Mouse (Mus musculus) embryonic fibroblast, embryonic 13.5 days (primary cell): Measurements from ENCODE around the gene Selenoi. TPM values are rescaled to one million over a fixed set of nuclear protein-coding genes. Genes with fewer than 3 reads are reported as not detected.
A peak's percentile ranks its signal among the peaks of the same experiment; 100 is the strongest.

ENCODE experiments used
- H3K27ac ChIP-seq: 2 replicates; pipeline ENCODE4 v1.5.1; 2012; ENCODE audit warnings: low read length, control low read depth, inconsistent platforms; ENCODE audit not compliant: insufficient read depth
- H3K4me1 ChIP-seq: 2 replicates; pipeline ENCODE4 v1.6.1; 2011; ENCODE audit warnings: low read length; ENCODE audit not compliant: control insufficient read depth, insufficient read depth
- H3K4me3 ChIP-seq: 2 replicates; pipeline ENCODE4 v1.5.1; 2011; ENCODE audit warnings: mild to moderate bottlenecking, control low read depth, low read length; ENCODE audit not compliant: insufficient read depth
- CTCF ChIP-seq: IDR thresholded peaks from 2 replicates; pipeline ENCODE4 v1.5.1; 2011; ENCODE audit warnings: mild to moderate bottlenecking, control low read depth, low read length, moderate library complexity, borderline replicate concordance; ENCODE audit not compliant: insufficient read depth
- POLR2A ChIP-seq: IDR thresholded peaks from 2 replicates; pipeline ENCODE4 v1.6.1; 2011; ENCODE audit warnings: low read depth, mild to moderate bottlenecking, control low read depth, low read length, moderate library complexity
- polyA plus RNA-seq: library from polyadenylated mRNA; stranded (reverse); fragments of >200 nt; gene quantifications from 2 replicates; pipeline ENCODE4 v1.2.4, GENCODE M21; 2011; ENCODE audit warnings: low read depth; ENCODE audit not compliant: missing spikeins, insufficient read length

Selenoi gene
- polyA plus RNA-seq: 62.4 and 65.2 TPM in 2 replicates

GRCm38 (mm10) chr5:30232271-30232971, at the start of gene Selenoi:
Gene Selenoi, plus strand, starts transcription at chr5:30232581.
- peak; percentile 17; the same call in 1 of the 2 replicates for TF ChIP-seq CTCF
- peak; percentile 98 for TF ChIP-seq POLR2A
- Histone ChIP-seq H3K4me3 (peak within 1 kb of the TSS; percentile 96), H3K4me1 (peaks cover 2% of the 10 kb centered on the region; the same call in 1 of the 2 replicates), H3K27ac (peak within 1 kb of the TSS; percentile 46)

DNA sequence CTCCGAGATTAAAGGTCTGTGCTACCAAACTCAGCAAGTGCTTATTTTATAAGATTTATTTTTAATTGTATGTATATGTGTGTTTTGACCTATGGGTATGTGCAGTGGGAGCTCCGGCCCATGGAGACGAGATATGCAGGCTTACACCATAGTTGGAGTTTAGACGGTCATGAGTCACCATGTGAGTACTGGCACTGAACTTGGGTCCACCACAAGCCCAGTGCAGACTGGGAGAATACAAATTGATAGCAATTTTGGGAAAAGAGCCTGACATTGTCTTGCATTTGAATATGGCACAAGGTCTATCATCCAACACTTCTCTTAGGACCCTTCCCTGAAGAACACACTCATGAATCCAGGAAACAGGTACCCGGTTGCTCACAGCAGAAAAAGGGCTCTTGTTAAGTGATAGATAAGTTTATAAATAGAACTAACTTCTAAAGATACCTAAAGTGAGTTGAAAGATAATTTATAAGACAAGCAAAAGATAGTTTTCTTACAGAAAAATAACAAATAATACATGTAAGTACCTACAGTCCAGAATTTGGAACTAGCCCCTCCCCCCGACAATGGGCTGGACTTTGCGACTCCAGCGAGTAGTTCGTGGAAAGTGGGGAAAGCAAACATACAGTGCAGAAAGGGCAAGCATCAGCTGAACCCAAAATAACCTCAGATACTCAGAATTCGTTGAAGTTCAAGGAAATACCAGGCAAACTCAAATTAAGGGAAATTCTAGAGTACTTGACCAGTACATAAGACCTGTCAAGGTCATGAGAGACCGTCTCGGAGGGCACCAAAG, 44.5 kb upstream of the Selenoi start:
- Histone ChIP-seq H3K27ac (no peak overlapping the region), H3K4me1 (no peaks in the 10 kb centered on the region), H3K4me3 (no peak overlapping the region)
- TF ChIP-seq CTCF (no peak), POLR2A (no peak)

GRCm38 (mm10) chr5:30192452-30192851, 39.9 kb upstream of the Selenoi start:
- TF ChIP-seq CTCF: no peak
- no peak for TF ChIP-seq POLR2A
- Histone ChIP-seq H3K4me3 (no peak overlapping the region), H3K4me1 (no peaks in the 10 kb centered on the region), H3K27ac (no peak overlapping the region)

DNA sequence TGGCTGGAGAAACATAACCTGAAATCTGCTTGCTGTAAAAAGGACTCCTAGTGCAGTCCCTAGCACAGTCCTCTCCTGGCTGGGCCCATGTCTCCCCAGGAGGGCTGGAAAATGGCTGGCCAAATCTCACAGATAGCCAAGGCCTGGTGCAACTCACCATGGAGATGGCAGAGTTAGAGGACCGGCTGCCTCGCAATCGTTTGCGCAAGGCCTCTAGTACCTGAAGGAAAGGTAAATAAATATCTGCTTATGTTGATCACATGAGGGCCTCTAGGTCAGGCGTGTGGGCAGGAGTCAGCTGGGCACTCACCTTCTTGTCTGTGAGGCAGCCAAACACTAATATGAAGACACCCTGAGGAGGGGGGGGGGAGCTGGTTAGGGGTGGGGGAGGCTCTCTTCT, 37.0 kb upstream of the Selenoi start:
- TF ChIP-seq CTCF (no peak), POLR2A (no peak)
- Histone ChIP-seq H3K4me3 (no peak overlapping the region), H3K27ac (no peak overlapping the region), H3K4me1 (no peaks in the 10 kb centered on the region)

DNA sequence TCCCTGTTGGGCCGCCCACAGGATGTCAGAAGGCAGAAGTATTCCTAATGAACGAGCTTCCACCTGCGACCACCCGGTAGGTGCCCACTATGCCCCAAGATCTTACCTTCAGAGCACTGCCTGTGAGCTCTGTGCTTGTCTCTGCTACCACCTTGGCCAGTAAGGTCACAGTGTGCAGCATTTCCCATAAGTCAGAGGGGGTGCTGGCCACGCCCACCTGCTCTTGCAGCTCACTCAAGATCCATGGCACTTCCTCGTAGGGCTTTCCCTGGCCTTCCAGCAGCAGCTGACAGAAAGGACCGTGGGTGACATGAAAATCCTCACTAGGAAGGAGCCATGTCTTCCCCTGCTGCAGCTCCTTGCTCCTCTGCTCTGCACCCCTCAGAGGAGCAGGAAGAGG, 34.1 kb upstream of the Selenoi start:
- Histone ChIP-seq H3K27ac (no peak overlapping the region), H3K4me3 (no peak overlapping the region), H3K4me1 (no peaks in the 10 kb centered on the region)
- no peak for TF ChIP-seq POLR2A
- TF ChIP-seq CTCF: no peak

GRCm38 (mm10) chr5:30201521-30201920, 30.9 kb upstream of the Selenoi start:
- Histone ChIP-seq H3K4me3 (no peak overlapping the region), H3K4me1 (no peaks in the 10 kb centered on the region), H3K27ac (no peak overlapping the region)
- TF ChIP-seq POLR2A: no peak
- peak; percentile 80; the same call in 1 of the 2 replicates for TF ChIP-seq CTCF

- Histone ChIP-seq H3K4me1 (no peaks in the 10 kb centered on the region), H3K27ac (no peak overlapping the region), H3K4me3 (no peak overlapping the region)
- no peak for TF ChIP-seq CTCF
- TF ChIP-seq POLR2A: no peak
These were observed 30.2 kb upstream of the Selenoi start for GRCm38 (mm10) chr5:30202221-30202620.

GRCm38 (mm10) chr5:30203216-30203885, 29.0 kb upstream of the Selenoi start:
- TF ChIP-seq CTCF: no peak
- no peak for TF ChIP-seq POLR2A
- Histone ChIP-seq H3K4me1 (no peaks in the 10 kb centered on the region), H3K27ac (no peak overlapping the region), H3K4me3 (no peak overlapping the region)

DNA sequence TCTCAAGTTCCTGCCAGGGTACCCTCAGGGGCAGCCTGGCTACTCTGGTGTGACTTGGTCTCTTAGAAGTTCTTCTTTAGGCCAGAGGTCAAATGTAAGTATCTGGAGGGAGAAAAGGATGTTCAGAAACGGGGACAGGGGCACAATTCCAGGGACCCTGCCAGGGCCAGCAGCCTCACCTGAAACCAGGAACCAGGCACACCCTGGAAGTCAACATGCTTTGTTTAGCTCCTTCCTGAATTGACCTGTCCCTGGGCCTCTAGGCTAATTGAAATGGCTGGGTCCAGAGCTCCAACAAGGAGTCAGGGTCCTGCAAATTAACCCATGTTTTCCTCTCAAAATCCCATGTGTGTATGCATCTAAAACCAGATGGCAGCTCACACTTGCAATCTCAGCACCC, 27.9 kb upstream of the Selenoi start:
- TF ChIP-seq CTCF (no peak), POLR2A (no peak)
- Histone ChIP-seq H3K4me1 (no peaks in the 10 kb centered on the region), H3K27ac (no peak overlapping the region), H3K4me3 (no peak overlapping the region)

DNA sequence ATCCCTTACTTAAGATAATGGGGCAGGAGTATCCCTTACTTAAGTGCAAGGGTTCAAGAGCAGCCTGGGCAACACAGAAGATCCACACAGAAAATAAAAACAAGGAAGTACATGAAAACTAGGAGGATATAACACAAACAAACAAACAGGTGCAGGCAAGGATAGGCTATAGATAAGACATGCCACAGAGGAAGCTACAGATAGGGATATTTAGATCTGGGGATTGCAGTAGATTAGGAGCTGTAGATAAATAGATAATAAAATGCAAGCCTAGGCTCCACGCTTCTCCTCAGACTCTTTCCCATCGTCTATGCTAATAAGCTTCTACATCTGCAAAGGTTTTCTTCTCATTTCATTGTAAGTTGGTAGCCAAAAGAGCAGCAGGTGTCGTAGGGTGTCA, 27.3 kb upstream of the Selenoi start:
- TF ChIP-seq CTCF (no peak), POLR2A (no peak)

More for the DNA sequence above, 27.3 kb upstream of the Selenoi start:
- H3K27ac ChIP-seq: no peak overlapping the region
- H3K4me1 ChIP-seq: no peaks in the 10 kb centered on the region
- no peak overlapping the region for H3K4me3 ChIP-seq
